Mouse (Mus musculus) liver, postnatal 0 days (tissue): ENCODE results near the gene Ipmk.

Source experiments
- CTCF ChIP-seq: sonication (generic); IDR thresholded peaks from 2 replicates; pipeline ENCODE4 v1.5.1; 2016; ENCODE audit warnings: antibody characterized with exemption, low read depth
- EP300 ChIP-seq: IDR thresholded peaks from 2 replicates; pipeline ENCODE4 v1.6.1; 2016; ENCODE audit warnings: antibody characterized with exemption, low read depth, mild to moderate bottlenecking

DNA sequence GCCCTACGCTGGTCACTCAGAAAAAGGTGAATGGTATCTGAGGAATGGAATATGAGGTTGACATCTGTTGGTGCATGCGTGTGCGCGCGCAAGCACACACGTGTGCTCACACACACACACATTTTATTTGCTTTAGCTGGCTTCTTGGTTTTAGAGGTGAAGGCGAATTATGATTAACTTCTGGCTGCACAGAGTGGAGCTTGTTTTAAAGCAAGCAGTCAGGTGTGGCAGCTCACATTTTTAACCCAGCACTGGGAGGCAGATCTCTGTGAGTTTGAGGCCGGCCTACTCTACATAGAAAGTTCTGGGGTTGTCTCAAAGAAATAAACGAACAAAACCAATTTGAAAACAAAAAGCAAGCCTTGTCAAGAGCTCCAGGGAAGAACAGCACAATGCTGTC lies 6.3 kb upstream of the Ipmk start:
- no peak for TF ChIP-seq EP300
- no peak for TF ChIP-seq CTCF
